Mouse (Mus musculus): ENCODE measurements around the gene Gdpd3. TPM values are rescaled to one million over a fixed set of nuclear protein-coding genes. Genes with fewer than 3 reads are reported as not detected.

Gene Gdpd3
- polyA plus RNA-seq, 1 experiment from 2014 or later, result 0.87 TPM

Other genes with a start within 250 kb of the Gdpd3 start
- gene Eif3c, start 199.9 kb upstream of the Gdpd3 start, polyA plus RNA-seq (2016; fragmentation: Nextera tagmentation; extraction: Ambion mirVana), result 148 and 151 TPM in 2 replicates
- 0.27 and 0.40 TPM in 2 replicates for gene Apobr, start 181.4 kb upstream of the Gdpd3 start, polyA plus RNA-seq (2016; fragmentation: Nextera tagmentation; extraction: Ambion mirVana)
- 20.0 and 24.5 TPM in 2 replicates for gene Cln3, start 180.5 kb upstream of the Gdpd3 start, polyA plus RNA-seq (2016; fragmentation: Nextera tagmentation; extraction: Ambion mirVana)
- gene Il27, start 171.4 kb upstream of the Gdpd3 start, polyA plus RNA-seq (2016; fragmentation: Nextera tagmentation; extraction: Ambion mirVana), result not detected in 2 replicates
- 3.1 and 3.6 TPM in 2 replicates for gene Nupr1, start 135.5 kb upstream of the Gdpd3 start, polyA plus RNA-seq (2016; fragmentation: Nextera tagmentation; extraction: Ambion mirVana)
- 26.9 and 27.2 TPM in 2 replicates for gene Sgf29, start 117.0 kb upstream of the Gdpd3 start, polyA plus RNA-seq (2016; fragmentation: Nextera tagmentation; extraction: Ambion mirVana)
- 3.7 TPM in 2 replicates for gene Sult1a1, start 89.9 kb upstream of the Gdpd3 start, polyA plus RNA-seq (2016; fragmentation: Nextera tagmentation; extraction: Ambion mirVana)
- 102 and 120 TPM in 2 replicates for gene Bola2, start 70.9 kb upstream of the Gdpd3 start, polyA plus RNA-seq (2016; fragmentation: Nextera tagmentation; extraction: Ambion mirVana)
- 6.9 and 7.5 TPM in 2 replicates for gene Slx1b, start 70.5 kb upstream of the Gdpd3 start, polyA plus RNA-seq (2016; fragmentation: Nextera tagmentation; extraction: Ambion mirVana)
- 9.2 and 9.8 TPM in 2 replicates for gene Coro1a, start 58.5 kb upstream of the Gdpd3 start, polyA plus RNA-seq (2016; fragmentation: Nextera tagmentation; extraction: Ambion mirVana)
- gene Mapk3, start 6.7 kb upstream of the Gdpd3 start, polyA plus RNA-seq (2016; fragmentation: Nextera tagmentation; extraction: Ambion mirVana), result 57.8 and 58.7 TPM in 2 replicates
- gene Ypel3, start 10.6 kb downstream of the Gdpd3 start, polyA plus RNA-seq (2016; fragmentation: Nextera tagmentation; extraction: Ambion mirVana), result 74.8 and 78.7 TPM in 2 replicates
- gene Tbx6, start 15.1 kb downstream of the Gdpd3 start, polyA plus RNA-seq (2016; fragmentation: Nextera tagmentation; extraction: Ambion mirVana), result 0.27 and 0.33 TPM in 2 replicates
- 181 and 192 TPM in 2 replicates for gene Ppp4c, start 26.2 kb downstream of the Gdpd3 start, polyA plus RNA-seq (2016; fragmentation: Nextera tagmentation; extraction: Ambion mirVana)
- gene Fam57b, start 31.3 kb downstream of the Gdpd3 start, polyA plus RNA-seq (2016; fragmentation: Nextera tagmentation; extraction: Ambion mirVana), result 0.17 and 0.45 TPM in 2 replicates
- not detected in 2 replicates for gene 4930451I11Rik, start 65.3 kb downstream of the Gdpd3 start, polyA plus RNA-seq (2016; fragmentation: Nextera tagmentation; extraction: Ambion mirVana)
- not detected in 2 replicates for gene Doc2a, start 81.1 kb downstream of the Gdpd3 start, polyA plus RNA-seq (2016; fragmentation: Nextera tagmentation; extraction: Ambion mirVana)
- gene Hirip3, start 95.6 kb downstream of the Gdpd3 start, polyA plus RNA-seq (2016; fragmentation: Nextera tagmentation; extraction: Ambion mirVana), result 18.0 and 22.5 TPM in 2 replicates
- 62.9 and 66.8 TPM in 2 replicates for gene Ino80e, start 96.0 kb downstream of the Gdpd3 start, polyA plus RNA-seq (2016; fragmentation: Nextera tagmentation; extraction: Ambion mirVana)
- 40.8 and 42.5 TPM in 2 replicates for gene Taok2, start 118.4 kb downstream of the Gdpd3 start, polyA plus RNA-seq (2016; fragmentation: Nextera tagmentation; extraction: Ambion mirVana)
- gene Tmem219, start 156.6 kb downstream of the Gdpd3 start, polyA plus RNA-seq (2016; fragmentation: Nextera tagmentation; extraction: Ambion mirVana), result 17.6 and 19.9 TPM in 2 replicates
- gene Kctd13, start 162.5 kb downstream of the Gdpd3 start, polyA plus RNA-seq (2016; fragmentation: Nextera tagmentation; extraction: Ambion mirVana), result 16.1 and 17.3 TPM in 2 replicates
- not detected in 2 replicates for gene Asphd1, start 183.2 kb downstream of the Gdpd3 start, polyA plus RNA-seq (2016; fragmentation: Nextera tagmentation; extraction: Ambion mirVana)
- 0.11 TPM in 1 of 2 replicates, not detected in the other for gene Sez6l2, start 184.2 kb downstream of the Gdpd3 start, polyA plus RNA-seq (2016; fragmentation: Nextera tagmentation; extraction: Ambion mirVana)
- 70.2 and 75.5 TPM in 2 replicates for gene Cdipt, start 209.6 kb downstream of the Gdpd3 start, polyA plus RNA-seq (2016; fragmentation: Nextera tagmentation; extraction: Ambion mirVana)
- gene Cdiptos, start 209.8 kb downstream of the Gdpd3 start, polyA plus RNA-seq (2016; fragmentation: Nextera tagmentation; extraction: Ambion mirVana), result 0.70 and 1.3 TPM in 2 replicates
- gene Mvp, start 248.3 kb downstream of the Gdpd3 start, polyA plus RNA-seq (2016; fragmentation: Nextera tagmentation; extraction: Ambion mirVana), result 12.0 TPM in 2 replicates